Mouse (Mus musculus) intestine, embryonic 16.5 days (tissue): ENCODE data around the gene Chrna9. TPM values are rescaled to one million over a fixed set of nuclear protein-coding genes. Genes with fewer than 3 reads are reported as not detected.
A peak's percentile ranks its signal among the peaks of the same experiment; 100 is the strongest.

Experiments
- ATAC-seq: fragments of 200-750 bp; cut with Nextera tagmentation; 2 replicates; pipeline ENCODE4 v1.8.0; 2017; ENCODE audit warnings: moderate TSS enrichment, moderate library complexity
- H3K27ac ChIP-seq: fragments of 300-500 bp; sonication (generic); 2 replicates; pipeline ENCODE4 v1.5.1; 2014; ENCODE audit warnings: mild to moderate bottlenecking, low read length
- H3K27me3 ChIP-seq: fragments of 300-500 bp; sonication (generic); replicated peaks from 2 replicates; pipeline ENCODE4 v1.6.1; 2014; ENCODE audit warnings: low read length, control low read depth, mixed read lengths; ENCODE audit not compliant: control insufficient read depth, insufficient read depth
- H3K36me3 ChIP-seq: fragments of 300-500 bp; sonication (generic); 2 replicates; pipeline ENCODE4 v1.6.1; 2014; ENCODE audit warnings: low read length, control low read depth; ENCODE audit not compliant: control insufficient read depth, insufficient read depth
- H3K4me1 ChIP-seq: fragments of 300-500 bp; sonication (generic); 2 replicates; pipeline ENCODE4 v1.6.1; 2014; ENCODE audit warnings: low read length, control low read depth, mixed read lengths; ENCODE audit not compliant: control insufficient read depth, insufficient read depth
- H3K4me2 ChIP-seq: fragments of 300-500 bp; sonication (generic); 2 replicates; pipeline ENCODE4 v1.6.1; 2014; ENCODE audit warnings: low read depth, low read length, control low read depth
- H3K4me3 ChIP-seq: fragments of 300-500 bp; sonication (generic); 2 replicates; pipeline ENCODE4 v1.5.1; 2014; ENCODE audit warnings: mild to moderate bottlenecking, low read length
- H3K9ac ChIP-seq: fragments of 300-500 bp; sonication (generic); 2 replicates; pipeline ENCODE4 v1.6.1; 2014; ENCODE audit warnings: low read depth, low read length
- H3K9me3 ChIP-seq: fragments of 300-500 bp; sonication (generic); 2 replicates; pipeline ENCODE4 v1.6.1; 2016; ENCODE audit warnings: low read length, control low read depth; ENCODE audit not compliant: control insufficient read depth
- WGBS: fragments of 180-500 bp; shearing (Covaris S2); extraction: QIAGEN DNeasy Blood & Tissue Kit; methylation state at CpG from one replicate; pipeline ENCODE4 v1.1.7; 2014; 5-methylcytosine and 5-hydroxymethylcytosine counted together
- polyA plus RNA-seq: library from polyadenylated mRNA; unstranded; fragments of >200 nt; fragmentation: Nextera tagmentation; extraction: Ambion mirVana; gene quantifications from 2 replicates; pipeline ENCODE4 v1.2.1, GENCODE M21; 2015

Chrna9 gene
- polyA plus RNA-seq, 1 experiment from 2014 or later, result not detected

GRCm38 (mm10) chr5:65951513-65951909 lies 16.8 kb downstream of the Chrna9 start:
- H3K27me3 ChIP-seq, result no peaks in the 10 kb centered on the region
- no peak overlapping the region for H3K9ac ChIP-seq
- 80% methylated on average over 4 of the region's 4 CpGs for WGBS
- no peak overlapping the region for H3K4me2 ChIP-seq
- H3K4me1 ChIP-seq, result 0 out of 2 replicates have a peak, but pooled peaks cover 6% of the 10 kb centered on the region
- ATAC-seq, result no peak
- H3K36me3 ChIP-seq, result no peaks in the 10 kb centered on the region
- no peaks in the 10 kb centered on the region for H3K9me3 ChIP-seq
- H3K4me3 ChIP-seq, result no peak overlapping the region
- H3K27ac ChIP-seq, result no peak overlapping the region

DNA sequence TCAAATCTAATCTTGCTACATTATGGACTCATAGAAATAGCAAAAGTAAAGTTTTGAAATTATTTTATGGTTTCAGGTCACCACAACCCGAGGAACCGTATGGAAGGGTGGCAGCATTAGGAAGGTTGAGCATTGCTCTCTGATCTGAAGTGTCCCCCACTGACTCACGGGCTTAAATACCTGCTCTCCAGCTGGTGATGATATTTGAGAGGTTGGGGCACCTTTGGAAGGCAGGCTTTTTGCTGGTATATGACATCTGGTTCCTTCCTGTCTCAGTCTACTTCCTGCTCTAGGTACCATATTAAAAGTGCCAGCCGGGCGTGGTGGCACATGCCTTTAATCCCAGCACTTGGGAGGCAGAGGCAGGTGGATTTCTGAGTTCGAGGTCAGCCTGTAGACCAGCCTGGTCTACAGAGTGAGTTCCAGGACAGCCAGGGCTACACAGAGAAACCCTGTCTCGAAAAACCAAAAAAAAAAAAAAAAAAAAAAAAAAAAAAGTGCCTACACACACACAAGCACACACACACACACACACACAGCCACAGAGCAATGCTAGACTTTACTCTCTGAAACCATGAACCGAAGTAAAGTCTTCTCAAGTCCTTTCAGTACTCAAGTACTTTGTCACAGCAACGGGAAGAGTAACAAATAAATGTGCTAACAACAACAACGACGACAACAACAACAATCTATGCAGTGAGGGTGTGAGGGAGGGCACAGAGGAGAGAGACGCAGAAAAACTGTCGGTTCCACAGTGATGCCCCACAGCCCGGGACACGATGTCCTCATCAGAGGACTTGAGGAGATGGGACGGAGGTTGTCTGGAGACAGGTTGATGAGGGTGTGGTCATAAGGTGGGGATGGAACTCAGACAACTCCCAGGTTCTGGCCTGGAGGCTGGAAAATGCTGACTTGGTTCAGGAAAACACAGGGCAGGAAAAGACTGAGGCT lies 19.7 kb downstream of the Chrna9 start:
- no peaks in the 10 kb centered on the region for H3K9me3 ChIP-seq
- H3K4me1 ChIP-seq, result 0 out of 2 replicates have a peak, but pooled peaks cover 6% of the 10 kb centered on the region
- no peak overlapping the region for H3K9ac ChIP-seq
- H3K27me3 ChIP-seq, result no peaks in the 10 kb centered on the region
- H3K27ac ChIP-seq, result no peak overlapping the region
- H3K4me3 ChIP-seq, result no peak overlapping the region
- H3K36me3 ChIP-seq, result no peaks in the 10 kb centered on the region
- 93% methylated on average over 16 of the region's 16 CpGs for WGBS
- H3K4me2 ChIP-seq, result no peak overlapping the region
- ATAC-seq, result no peak

DNA sequence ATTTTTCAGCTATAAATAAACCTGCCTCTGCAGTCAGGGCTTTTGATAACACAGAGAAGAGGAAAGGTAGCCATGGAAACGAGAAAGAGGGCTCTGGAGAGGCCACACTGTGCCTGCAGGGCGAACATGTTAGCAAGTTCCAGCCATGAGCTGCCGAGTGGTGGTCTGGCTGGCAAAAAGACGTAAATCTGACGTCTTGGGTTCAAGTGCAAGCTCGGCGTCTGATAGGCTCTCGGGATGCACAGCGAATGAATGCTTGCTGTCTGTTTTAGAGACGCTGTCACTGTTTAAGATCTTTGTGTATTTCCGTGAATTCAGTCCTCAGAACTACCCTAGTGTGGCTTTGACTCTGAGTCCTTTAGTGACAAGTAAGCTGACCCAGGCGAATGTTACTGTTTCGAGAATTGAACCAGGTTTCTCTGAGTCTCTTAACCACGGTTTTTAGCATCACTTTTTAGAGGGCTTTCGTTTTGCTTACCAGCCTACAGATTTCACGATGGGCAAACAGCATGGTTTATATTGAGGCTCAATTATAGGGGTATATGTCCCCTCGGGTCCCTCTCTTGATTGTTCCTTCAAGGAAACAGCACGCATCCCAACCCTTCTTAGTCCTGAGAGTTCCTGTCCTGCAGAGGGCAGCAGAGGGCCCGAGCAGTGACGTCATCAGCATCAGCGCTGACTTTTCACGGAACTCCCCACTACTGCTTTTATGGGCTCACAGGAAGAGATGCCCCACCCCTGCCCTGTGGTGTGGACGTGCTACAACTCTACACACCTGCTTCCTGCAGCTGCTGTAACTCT lies 20.8 kb downstream of the Chrna9 start:
- peak overlapping the region; percentile 40 for H3K4me3 ChIP-seq
- H3K9me3 ChIP-seq, result peaks cover 5% of the 10 kb centered on the region; the same call in 1 of the 2 replicates
- 0 out of 2 replicates have a peak, but pooled peaks cover 4% of the 10 kb centered on the region for H3K4me1 ChIP-seq
- H3K9ac ChIP-seq, result no peak overlapping the region
- no peaks in the 10 kb centered on the region for H3K27me3 ChIP-seq
- 32% methylated on average over 23 of the region's 23 CpGs for WGBS
- H3K4me2 ChIP-seq, result peak overlapping the region; percentile 45
- H3K36me3 ChIP-seq, result no peaks in the 10 kb centered on the region
- peak; percentile 68 for ATAC-seq
- H3K27ac ChIP-seq, result no peak overlapping the region

- H3K4me1 ChIP-seq, result no peaks in the 10 kb centered on the region
- H3K4me3 ChIP-seq, result peak overlapping the region; percentile 40
- 78% methylated on average over 9 of the region's 9 CpGs for WGBS
- H3K27ac ChIP-seq, result no peak overlapping the region
- no peaks in the 10 kb centered on the region for H3K36me3 ChIP-seq
- H3K9ac ChIP-seq, result no peak overlapping the region
- H3K27me3 ChIP-seq, result no peaks in the 10 kb centered on the region
- peak overlapping the region; percentile 45 for H3K4me2 ChIP-seq
- peaks cover 5% of the 10 kb centered on the region; the same call in 1 of the 2 replicates for H3K9me3 ChIP-seq
- ATAC-seq, result no peak
Observed at GRCm38 (mm10) chr5:65956144-65957008, 21.7 kb downstream of the Chrna9 start.

GRCm38 (mm10) chr5:65958597-65958996 lies 23.9 kb downstream of the Chrna9 start:
- peaks cover 5% of the 10 kb centered on the region; the same call in 1 of the 2 replicates for H3K9me3 ChIP-seq
- H3K9ac ChIP-seq, result no peak overlapping the region
- no peaks in the 10 kb centered on the region for H3K27me3 ChIP-seq
- ATAC-seq, result no peak
- H3K36me3 ChIP-seq, result no peaks in the 10 kb centered on the region
- 3% methylated on average over 4 of the region's 4 CpGs for WGBS
- no peak overlapping the region for H3K27ac ChIP-seq
- no peaks in the 10 kb centered on the region for H3K4me1 ChIP-seq
- H3K4me2 ChIP-seq, result no peak overlapping the region
- no peak overlapping the region for H3K4me3 ChIP-seq

- no peaks in the 10 kb centered on the region for H3K36me3 ChIP-seq
- no peak overlapping the region for H3K4me3 ChIP-seq
- no peak overlapping the region for H3K27ac ChIP-seq
- H3K9me3 ChIP-seq, result peaks cover 5% of the 10 kb centered on the region; the same call in 1 of the 2 replicates
- no peaks in the 10 kb centered on the region for H3K27me3 ChIP-seq
- no peak for ATAC-seq
- H3K9ac ChIP-seq, result no peak overlapping the region
- WGBS, result 78% methylated on average over 5 of the region's 5 CpGs
- no peak overlapping the region for H3K4me2 ChIP-seq
- H3K4me1 ChIP-seq, result no peaks in the 10 kb centered on the region
Observed at GRCm38 (mm10) chr5:65959893-65960596, 25.3 kb downstream of the Chrna9 start.

GRCm38 (mm10) chr5:65960597-65960950 lies 25.9 kb downstream of the Chrna9 start:
- no peaks in the 10 kb centered on the region for H3K4me1 ChIP-seq
- no peak overlapping the region for H3K9ac ChIP-seq
- H3K36me3 ChIP-seq, result no peaks in the 10 kb centered on the region
- no peak overlapping the region for H3K4me2 ChIP-seq
- ATAC-seq, result no peak
- no peak overlapping the region for H3K27ac ChIP-seq
- no peaks in the 10 kb centered on the region for H3K27me3 ChIP-seq
- H3K9me3 ChIP-seq, result peaks cover 5% of the 10 kb centered on the region; the same call in 1 of the 2 replicates
- H3K4me3 ChIP-seq, result no peak overlapping the region
- 89% methylated on average over 11 of the region's 11 CpGs for WGBS

DNA sequence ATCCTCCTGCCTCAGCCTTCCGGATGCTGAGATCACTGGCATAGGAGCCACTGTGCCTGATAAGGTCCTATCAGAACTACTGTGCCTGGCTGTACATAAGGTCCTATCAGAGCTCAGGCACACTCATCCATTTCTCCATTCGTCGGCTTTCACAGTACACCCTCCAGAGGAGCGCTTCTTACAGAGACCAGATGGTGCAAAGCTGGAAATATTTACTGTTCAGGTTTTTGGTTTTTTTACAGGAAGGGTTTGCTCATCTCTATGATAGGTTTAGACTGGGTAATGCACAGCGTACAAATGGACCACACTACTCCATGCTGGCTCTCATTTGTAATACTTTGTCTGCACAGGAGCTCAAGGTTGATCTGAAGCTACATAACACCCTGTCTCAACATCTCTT lies 28.6 kb downstream of the Chrna9 start:
- no peak for ATAC-seq

More for the DNA sequence above, 28.6 kb downstream of the Chrna9 start:
- no peaks in the 10 kb centered on the region for H3K36me3 ChIP-seq
- H3K4me2 ChIP-seq, result no peak overlapping the region
- H3K27me3 ChIP-seq, result no peaks in the 10 kb centered on the region
- 84% methylated on average over 5 of the region's 5 CpGs for WGBS
- no peak overlapping the region for H3K9ac ChIP-seq
- H3K4me1 ChIP-seq, result no peaks in the 10 kb centered on the region
- no peak overlapping the region for H3K4me3 ChIP-seq
- no peak overlapping the region for H3K27ac ChIP-seq
- H3K9me3 ChIP-seq, result peaks cover 5% of the 10 kb centered on the region; the same call in 1 of the 2 replicates
